Mouse (Mus musculus) midbrain, embryonic 11.5 days (tissue): ENCODE results near the gene Hint2. TPM values are rescaled to one million over a fixed set of nuclear protein-coding genes. Genes with fewer than 3 reads are reported as not detected.

Experiments
- ATAC-seq: fragments of 200-750 bp; cut with Nextera tagmentation; 2 replicates; pipeline ENCODE4 v1.8.0; 2017; ENCODE audit warnings: moderate TSS enrichment, moderate library complexity; ENCODE audit not compliant: low FRiP score
- DNase-seq: peaks from one replicate; pipeline ENCODE4 v3.0.0; 2015; ENCODE audit warnings: low spot score; ENCODE audit errors: missing footprints
- H3K27ac ChIP-seq: fragments of 300-500 bp; sonication (generic); 2 replicates; pipeline ENCODE4 v1.5.1; 2014; ENCODE audit warnings: low read depth, low read length
- H3K27me3 ChIP-seq: fragments of 300-500 bp; sonication (generic); 2 replicates; pipeline ENCODE4 v1.6.1; 2014; ENCODE audit warnings: mild to moderate bottlenecking, low read length, moderate library complexity, mixed read lengths; ENCODE audit not compliant: control insufficient read depth, insufficient read depth
- H3K36me3 ChIP-seq: fragments of 300-500 bp; sonication (generic); 2 replicates; pipeline ENCODE4 v1.6.1; 2014; ENCODE audit warnings: mild to moderate bottlenecking, low read length, moderate library complexity, mixed read lengths; ENCODE audit not compliant: control insufficient read depth, insufficient read depth
- H3K4me1 ChIP-seq: fragments of 300-500 bp; sonication (generic); 2 replicates; pipeline ENCODE4 v1.6.1; 2014; ENCODE audit warnings: low read length; ENCODE audit not compliant: control insufficient read depth, insufficient read depth
- H3K4me2 ChIP-seq: fragments of 300-500 bp; sonication (generic); 2 replicates; pipeline ENCODE4 v1.6.1; 2014; ENCODE audit warnings: mild to moderate bottlenecking, moderate library complexity
- H3K4me3 ChIP-seq: fragments of 300-500 bp; sonication (generic); 2 replicates; pipeline ENCODE4 v1.5.1; 2014; ENCODE audit warnings: low read depth, low read length
- H3K9ac ChIP-seq: fragments of 300-500 bp; sonication (generic); 2 replicates; pipeline ENCODE4 v1.6.1; 2014; ENCODE audit warnings: low read length
- H3K9me3 ChIP-seq: fragments of 300-500 bp; sonication (generic); 2 replicates; pipeline ENCODE4 v1.6.1; 2016; ENCODE audit warnings: low read length; ENCODE audit not compliant: control insufficient read depth
- WGBS: fragments of 180-500 bp; shearing (Covaris S2); extraction: QIAGEN DNeasy Blood & Tissue Kit; methylation state at CpG from one replicate; pipeline ENCODE4 v1.1.7; 2014; 5-methylcytosine and 5-hydroxymethylcytosine counted together
- polyA plus RNA-seq: library from polyadenylated mRNA; unstranded; fragments of >200 nt; fragmentation: Nextera tagmentation; extraction: Ambion mirVana; gene quantifications from 2 replicates; pipeline ENCODE4 v1.2.1, GENCODE M21; 2014

Gene Hint2
- polyA plus RNA-seq, 1 experiment from 2014 or later = 72.9 TPM

DNA sequence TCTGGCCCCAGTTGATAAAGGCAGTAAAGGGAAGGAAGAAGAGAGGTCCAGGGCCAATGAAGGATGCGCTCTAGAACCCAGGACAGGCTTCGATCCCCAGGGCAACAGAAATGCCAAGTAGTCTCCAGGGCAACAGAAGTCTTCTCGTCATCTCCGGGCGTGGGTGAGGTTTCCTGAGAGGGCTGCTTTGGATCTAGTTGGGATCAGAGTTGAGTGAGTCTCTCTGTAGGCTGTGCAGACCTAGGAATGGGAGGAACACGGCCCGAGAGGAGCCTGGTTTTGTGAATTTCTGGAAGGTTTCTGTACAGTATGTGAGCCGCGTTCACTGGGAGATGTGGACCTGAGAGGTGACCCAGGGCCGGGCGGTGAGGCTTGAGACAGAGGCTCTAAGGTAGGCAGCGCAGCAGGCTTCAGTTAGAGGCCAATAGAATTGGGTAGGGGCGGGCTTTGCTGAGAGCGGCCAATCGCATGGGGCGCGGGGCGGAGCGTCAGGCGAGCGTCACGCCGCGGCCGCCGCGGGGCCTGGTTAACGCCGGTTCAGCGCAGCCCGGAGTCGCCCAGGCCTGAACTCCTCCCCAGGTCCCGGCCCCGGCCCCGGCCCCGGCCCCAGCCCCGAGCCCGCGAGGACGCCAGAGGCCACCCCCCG, 12.6 kb upstream of the Hint2 start, which contains the start of the genes Tmem8b and Fam221b:
Gene Tmem8b, plus strand, starts transcription at position 190 of the 646 bp plus-strand sequence.
Gene Fam221b, minus strand, starts transcription at position 364 of the 646 bp plus-strand sequence.
- peak; percentile 98 for DNase-seq
- peak within 1 kb of the TSS; percentile 79 for H3K9ac ChIP-seq
- peaks cover 2% of the 10 kb centered on the region; the same call in 1 of the 2 replicates for H3K4me1 ChIP-seq
- no peaks in the 10 kb centered on the region for H3K36me3 ChIP-seq
- ATAC-seq = peak; percentile 94
- under 1% methylated on average over 39 of the region's 41 CpGs for WGBS
- H3K27me3 ChIP-seq = peaks cover 9% of the 10 kb centered on the region; the same call in 1 of the 2 replicates
- H3K9me3 ChIP-seq = no peaks in the 10 kb centered on the region
- H3K4me3 ChIP-seq = peak within 1 kb of the TSS; percentile 68
- H3K4me2 ChIP-seq = peak within 1 kb of the TSS; percentile 77
- H3K27ac ChIP-seq = peak within 1 kb of the TSS; percentile 25; the same call in 1 of the 2 replicates

DNA sequence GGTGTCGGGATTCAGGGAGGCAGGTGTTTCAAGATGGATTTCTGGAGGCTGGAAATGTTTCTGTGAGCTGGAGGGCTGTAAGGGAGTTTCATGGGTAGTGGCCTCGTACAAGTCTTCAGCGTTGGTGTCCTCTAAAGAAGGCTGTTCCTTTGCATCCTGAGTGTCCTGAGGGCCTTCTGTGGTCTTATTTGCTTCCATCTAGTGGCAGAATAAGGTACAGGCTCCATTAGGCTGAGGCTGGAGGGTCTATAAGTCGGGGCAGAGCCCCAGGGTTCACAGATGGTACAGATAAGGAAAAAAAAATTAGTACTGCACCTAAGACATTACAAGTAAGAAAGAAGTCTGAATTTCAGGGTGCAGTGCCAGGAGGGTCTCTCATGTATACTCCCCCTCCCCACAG, 10.1 kb upstream of the Hint2 start:
- H3K9me3 ChIP-seq = no peaks in the 10 kb centered on the region
- H3K27me3 ChIP-seq = peaks cover 9% of the 10 kb centered on the region; the same call in 1 of the 2 replicates
- H3K36me3 ChIP-seq = no peaks in the 10 kb centered on the region
- H3K9ac ChIP-seq = no peak overlapping the region
- H3K4me3 ChIP-seq = no peak overlapping the region
- no peak overlapping the region for H3K27ac ChIP-seq
- no peak for DNase-seq
- no peaks in the 10 kb centered on the region; the same call in 1 of the 2 replicates for H3K4me1 ChIP-seq
- ATAC-seq = no peak
- no peak overlapping the region for H3K4me2 ChIP-seq
- 21% methylated on average over 4 of the region's 4 CpGs for WGBS

DNA sequence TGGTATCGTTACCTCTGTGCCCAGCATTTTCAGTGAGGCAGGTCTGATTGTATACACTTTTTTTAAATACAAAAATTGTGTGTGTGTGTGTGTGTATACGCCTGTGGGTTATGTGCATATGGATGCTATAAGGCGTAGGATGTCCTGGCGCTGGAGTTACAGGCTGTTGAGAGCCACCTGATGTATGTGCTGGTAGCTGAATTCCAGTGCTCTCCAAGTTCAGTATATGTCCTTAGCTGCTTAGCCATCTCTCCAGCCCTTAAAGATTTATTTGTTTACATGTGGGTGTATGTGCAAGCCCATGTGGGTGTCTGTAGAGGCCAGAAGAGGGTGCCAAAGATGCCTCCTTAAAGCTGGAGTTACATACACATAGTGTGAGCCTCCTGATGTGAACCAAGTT, 880 bp upstream of the Hint2 start:
- Histone ChIP-seq H3K27ac (no peak overlapping the region), H3K9me3 (no peaks in the 10 kb centered on the region), H3K4me1 (peaks cover 12% of the 10 kb centered on the region), H3K4me3 (peak overlapping the region; percentile 84), H3K4me2 (peak overlapping the region; percentile 27), H3K9ac (no peak overlapping the region), H3K36me3 (no peaks in the 10 kb centered on the region), H3K27me3 (peaks cover 2% of the 10 kb centered on the region; the same call in 1 of the 2 replicates)
- ATAC-seq (no peak), DNase-seq (peak; percentile 83)
- WGBS = 59% methylated on average over 4 of the region's 4 CpGs

DNA sequence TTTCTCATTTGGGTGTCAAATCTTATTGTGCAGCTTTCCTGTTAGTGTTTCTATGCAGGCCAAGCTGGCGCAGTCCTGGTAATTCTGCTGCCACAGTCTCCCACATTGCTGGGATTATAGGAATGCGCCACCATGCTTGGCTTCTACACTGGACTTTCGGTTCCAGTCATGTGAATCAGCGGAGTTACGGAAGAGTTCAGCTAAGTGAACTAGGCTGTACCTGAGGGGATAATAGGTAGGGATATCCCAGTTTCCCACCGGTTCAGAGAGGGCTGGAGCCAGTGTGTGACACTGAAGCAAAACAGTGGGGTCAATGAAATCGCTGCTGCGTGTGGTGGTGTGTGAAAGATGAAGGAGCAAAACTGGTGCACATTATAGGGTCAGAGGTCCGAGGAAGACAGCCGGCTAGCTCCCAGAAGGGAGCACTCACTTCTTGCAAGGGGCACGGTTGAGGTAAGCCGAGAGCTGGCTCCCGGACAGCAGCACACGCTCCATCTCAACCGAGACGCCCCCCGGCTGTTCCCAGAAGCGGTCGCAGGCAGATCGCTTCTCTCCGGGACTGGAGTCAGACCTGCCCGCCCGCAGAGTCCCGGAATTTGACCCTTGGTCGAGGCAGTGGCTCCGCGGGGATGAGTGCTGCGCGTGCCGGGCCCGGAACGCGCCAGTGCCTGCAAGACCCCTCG, 469 bp downstream of the Hint2 start:
- peaks cover 12% of the 10 kb centered on the region for H3K4me1 ChIP-seq
- peak overlapping the region; percentile 84 for H3K4me3 ChIP-seq
- H3K27me3 ChIP-seq = 0 out of 2 replicates have a peak, but pooled peaks cover 2% of the 10 kb centered on the region
- H3K9me3 ChIP-seq = no peaks in the 10 kb centered on the region
- peak overlapping the region; percentile 85 for H3K9ac ChIP-seq
- H3K27ac ChIP-seq = peak overlapping the region; percentile 85
- peak overlapping the region; percentile 65 for H3K4me2 ChIP-seq
- WGBS = 5% methylated on average over 34 of the region's 34 CpGs
- H3K36me3 ChIP-seq = no peaks in the 10 kb centered on the region
- peak; percentile 60 for ATAC-seq
- DNase-seq = no peak

DNA sequence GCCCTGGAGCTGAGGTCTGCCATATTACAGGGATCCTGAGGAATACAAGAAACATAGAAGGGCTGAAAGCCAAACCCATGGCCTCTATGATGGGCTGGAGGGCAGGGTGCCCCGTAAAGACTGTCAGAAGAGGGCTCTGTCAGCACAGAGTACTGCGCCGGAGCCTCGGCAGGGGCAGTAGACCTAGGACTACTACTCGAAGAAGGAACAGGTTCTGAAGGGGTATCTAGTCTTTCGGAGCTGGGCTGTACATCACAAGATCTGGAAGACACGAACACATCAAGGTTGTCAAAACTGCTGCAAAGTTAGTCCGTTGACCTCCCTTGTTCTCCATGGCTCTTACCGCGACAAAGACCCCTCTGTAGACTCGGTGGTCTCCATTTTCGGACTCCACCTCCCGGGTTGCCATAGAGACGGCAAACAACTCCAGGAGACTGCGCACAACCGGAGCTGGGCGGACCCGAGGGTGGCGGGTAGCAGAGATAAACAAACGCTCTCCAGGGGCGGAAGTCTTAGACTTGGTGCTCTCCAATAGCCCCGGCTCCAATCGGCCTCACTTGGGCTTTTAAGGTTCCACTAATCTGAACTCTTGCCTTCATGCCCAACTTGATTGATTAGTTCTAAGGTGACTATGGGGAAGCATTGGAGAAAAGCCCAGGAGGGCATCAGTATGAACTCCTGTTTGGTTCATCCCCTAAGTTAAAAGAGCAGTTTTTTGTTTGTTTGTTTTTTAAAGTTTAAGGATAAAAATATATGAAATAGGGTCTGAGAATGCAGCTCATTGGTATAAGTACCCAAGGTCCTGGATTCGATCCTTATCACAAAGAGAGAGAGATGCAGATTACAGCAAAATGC, 2.9 kb downstream of the Hint2 start, which contains the start of gene Spag8:
Gene Spag8, minus strand, starts transcription at position 434 of the 855 bp plus-strand sequence.
- ATAC-seq (no peak), DNase-seq (peak; percentile 93)
- peak within 1 kb of the TSS; percentile 42; the same call in 1 of the 2 replicates for H3K9ac ChIP-seq
- peak within 1 kb of the TSS; percentile 40 for H3K4me2 ChIP-seq
- H3K4me1 ChIP-seq = peaks cover 12% of the 10 kb centered on the region
- no peaks in the 10 kb centered on the region for H3K36me3 ChIP-seq
- peak within 1 kb of the TSS; percentile 25 for H3K4me3 ChIP-seq
- no peak within 1 kb of the TSS for H3K27ac ChIP-seq
- 0 out of 2 replicates have a peak, but pooled peaks cover under 1% of the 10 kb centered on the region for H3K27me3 ChIP-seq
- WGBS = 13% methylated on average over 24 of the region's 24 CpGs
- H3K9me3 ChIP-seq = no peaks in the 10 kb centered on the region; the same call in 1 of the 2 replicates

DNA sequence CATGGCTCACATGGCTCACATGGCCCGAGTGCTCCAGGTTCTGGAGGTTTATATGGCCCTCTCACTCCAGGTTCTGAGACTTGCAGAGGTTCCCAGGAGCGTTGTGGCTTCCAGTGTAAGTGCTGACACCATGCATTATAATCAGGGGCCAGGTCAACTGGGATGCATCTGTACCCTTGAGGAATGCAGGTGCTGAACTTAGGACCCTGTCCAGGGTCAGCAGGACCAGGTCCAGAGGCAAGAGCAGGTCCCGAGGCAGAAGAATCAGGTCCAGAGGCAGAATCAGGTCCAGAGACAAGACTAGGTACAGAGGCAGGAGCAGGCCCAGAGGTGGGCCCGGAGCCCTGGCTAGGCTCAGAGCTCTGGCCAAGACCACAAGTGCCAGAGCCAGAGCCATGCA, 3.5 kb downstream of the Hint2 start:
- H3K9me3 ChIP-seq = no peaks in the 10 kb centered on the region; the same call in 1 of the 2 replicates
- no peak for ATAC-seq
- H3K4me2 ChIP-seq = peak overlapping the region; percentile 40
- 89% methylated on average over 4 of the region's 4 CpGs for WGBS
- DNase-seq = no peak
- no peak overlapping the region for H3K9ac ChIP-seq
- H3K4me1 ChIP-seq = peaks cover 12% of the 10 kb centered on the region
- no peaks in the 10 kb centered on the region for H3K27me3 ChIP-seq
- no peak overlapping the region for H3K4me3 ChIP-seq
- no peaks in the 10 kb centered on the region for H3K36me3 ChIP-seq
- H3K27ac ChIP-seq = no peak overlapping the region

DNA sequence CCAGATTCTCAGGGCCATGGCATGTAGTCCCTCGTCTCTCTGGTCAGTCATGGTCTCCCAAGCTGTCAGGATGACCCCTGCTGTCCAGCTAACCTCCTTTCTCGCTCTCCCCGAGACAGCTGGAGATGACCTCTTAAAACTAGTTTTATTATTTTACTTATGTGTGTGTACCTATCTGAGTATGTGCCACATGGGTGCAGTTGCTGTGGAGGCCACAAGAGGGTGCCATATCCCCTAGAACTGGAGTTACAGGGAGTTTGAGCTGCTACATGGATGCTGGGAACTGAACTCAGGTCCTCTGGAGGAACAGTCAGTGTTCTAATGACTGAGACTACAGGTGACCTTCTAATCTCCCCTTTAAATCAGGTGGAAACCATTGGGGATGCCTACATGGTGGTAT, 6.5 kb downstream of the Hint2 start:
- no peaks in the 10 kb centered on the region; the same call in 1 of the 2 replicates for H3K9me3 ChIP-seq
- WGBS = 93% methylated on average over 3 of the region's 3 CpGs
- H3K36me3 ChIP-seq = no peaks in the 10 kb centered on the region

DNA sequence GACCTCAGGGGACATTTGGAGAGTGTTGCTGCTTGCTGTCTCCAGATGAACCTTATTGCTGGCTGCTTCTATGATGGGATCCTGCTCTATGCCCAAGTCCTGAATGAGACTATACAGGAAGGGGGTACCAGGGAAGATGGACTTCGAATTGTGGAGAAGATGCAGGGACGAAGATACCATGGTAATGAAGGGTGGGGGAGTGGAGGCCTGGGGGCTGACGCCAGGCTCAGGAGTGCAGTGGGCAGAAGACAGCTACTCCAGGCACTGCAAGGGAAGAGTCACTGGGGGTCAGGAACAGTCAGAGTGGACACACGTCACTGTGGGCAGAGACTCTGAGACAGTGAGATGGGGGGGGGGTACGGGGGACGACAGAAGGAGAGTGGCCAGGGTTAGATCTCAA, 15.8 kb downstream of the Hint2 start:
- no peaks in the 10 kb centered on the region for H3K27me3 ChIP-seq
- H3K9ac ChIP-seq = no peak overlapping the region
- H3K9me3 ChIP-seq = no peaks in the 10 kb centered on the region
- ATAC-seq (no peak), DNase-seq (no peak)
- no peaks in the 10 kb centered on the region for H3K36me3 ChIP-seq
- H3K4me1 ChIP-seq = no peaks in the 10 kb centered on the region
- H3K4me2 ChIP-seq = no peak overlapping the region
- WGBS = 86% methylated on average over 6 of the region's 6 CpGs
- no peak overlapping the region for H3K4me3 ChIP-seq
- no peak overlapping the region for H3K27ac ChIP-seq

More for the DNA sequence above, 6.5 kb downstream of the Hint2 start:
- H3K27ac ChIP-seq = no peak overlapping the region
- no peak for ATAC-seq
- H3K27me3 ChIP-seq = no peaks in the 10 kb centered on the region
- H3K9ac ChIP-seq = no peak overlapping the region
- H3K4me1 ChIP-seq = peaks cover 7% of the 10 kb centered on the region
- H3K4me3 ChIP-seq = no peak overlapping the region
- H3K4me2 ChIP-seq = no peak overlapping the region
- peak; percentile 78 for DNase-seq
